Mouse (Mus musculus): ENCODE results near the gene Trim28. TPM values are rescaled to one million over a fixed set of nuclear protein-coding genes. Genes with fewer than 3 reads are reported as not detected.
A peak's percentile ranks its signal among the peaks of the same experiment; 100 is the strongest.

The Trim28 gene
- total RNA-seq (2014; rRNA removed): 67.7 and 69.4 TPM in 2 replicates
- 98.0 and 114 TPM in 2 replicates for polyA plus RNA-seq (2012; rRNA removed)

GRCm38 (mm10) chr7:12998851-12999250 lies at the start of gene Trim28:
Gene Trim28 (plus strand): TSS chr7:12999114.
- Histone ChIP-seq H3K4me3 (ENCODE audit: insufficient read depth, low read depth, low read length) (peak within 1 kb of the TSS; percentile 93), H3K27ac (replicated peaks; ENCODE audit: insufficient read depth, low read depth, low read length) (peak within 1 kb of the TSS; percentile 98), H3K4me1 (ENCODE audit: control insufficient read depth, insufficient read depth, low read length) (peaks cover 15% of the 10 kb centered on the region), H3K79me2 (ENCODE audit: control insufficient read depth, insufficient read depth, low read length) (peaks cover 4% of the 10 kb centered on the region; the same call in 1 of the 2 replicates), H3K27me3 (ENCODE audit: control insufficient read depth, insufficient read depth, low read length) (no peaks in the 10 kb centered on the region), H3K36me3 (ENCODE audit: control insufficient read depth, insufficient read depth, low read length) (peaks cover 17% of the 10 kb centered on the region), H3K9ac (ENCODE audit: low read depth, low read length) (peak within 1 kb of the TSS; percentile 91)
- WGBS: 21% methylated on average over 3 of the region's 3 CpGs
- DNase-seq (ENCODE audit: extremely low read depth, low read depth, low spot score): peak; percentile 93
- TF ChIP-seq CTCF (IDR thresholded peaks at IDR 0.05; ENCODE audit: low read depth, low read length) (no peak), POLR2A (IDR thresholded peaks at IDR 0.05; ENCODE audit: extremely low read depth, insufficient read depth, low read length) (no peak)

DNA sequence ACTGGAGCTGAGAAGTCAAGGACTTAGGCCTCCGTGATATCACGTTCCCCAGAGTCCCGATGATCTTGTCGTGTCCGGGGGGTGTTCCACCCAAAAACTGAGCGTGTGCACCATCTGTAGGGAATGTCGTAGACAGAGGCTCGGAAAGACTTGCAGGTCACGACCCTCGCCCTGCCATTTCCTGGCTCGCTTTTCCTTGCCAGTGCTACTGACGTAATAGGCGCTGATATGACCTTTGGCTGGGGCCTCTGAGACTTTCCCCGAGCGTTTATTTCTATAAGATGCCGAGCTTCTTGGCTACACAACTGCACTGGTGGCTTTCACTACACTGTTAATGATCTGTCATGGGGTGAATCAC lies 49.1 kb upstream of the Trim28 start:
- Histone ChIP-seq H3K79me2 (ENCODE audit: control insufficient read depth, insufficient read depth, low read length) (no peaks in the 10 kb centered on the region), H3K36me3 (ENCODE audit: control insufficient read depth, insufficient read depth, low read length) (no peaks in the 10 kb centered on the region), H3K4me3 (ENCODE audit: insufficient read depth, low read depth, low read length) (peak overlapping the region; percentile 44), H3K27ac (replicated peaks; ENCODE audit: insufficient read depth, low read depth, low read length) (peak overlapping the region; percentile 25), H3K4me1 (ENCODE audit: control insufficient read depth, insufficient read depth, low read length) (peaks cover 2% of the 10 kb centered on the region), H3K27me3 (ENCODE audit: control insufficient read depth, insufficient read depth, low read length) (no peaks in the 10 kb centered on the region), H3K9ac (ENCODE audit: low read depth, low read length) (peak overlapping the region; percentile 34)
- no peak for TF ChIP-seq POLR2A (IDR thresholded peaks at IDR 0.05; ENCODE audit: extremely low read depth, insufficient read depth, low read length)
- WGBS: under 1% methylated on average over 16 of the region's 16 CpGs
- DNase-seq (ENCODE audit: extremely low read depth, low read depth, low spot score): peak; percentile 53

GRCm38 (mm10) chr7:12954896-12955295 lies 44.0 kb upstream of the Trim28 start:
- Histone ChIP-seq H3K27me3 (ENCODE audit: control insufficient read depth, insufficient read depth, low read length) (no peaks in the 10 kb centered on the region), H3K4me3 (ENCODE audit: insufficient read depth, low read depth, low read length) (no peak overlapping the region), H3K27ac (replicated peaks; ENCODE audit: insufficient read depth, low read depth, low read length) (no peak overlapping the region), H3K4me1 (ENCODE audit: control insufficient read depth, insufficient read depth, low read length) (peaks cover 2% of the 10 kb centered on the region), H3K9ac (ENCODE audit: low read depth, low read length) (no peak overlapping the region), H3K79me2 (ENCODE audit: control insufficient read depth, insufficient read depth, low read length) (no peaks in the 10 kb centered on the region), H3K36me3 (ENCODE audit: control insufficient read depth, insufficient read depth, low read length) (no peaks in the 10 kb centered on the region)
- DNase-seq (ENCODE audit: extremely low read depth, low read depth, low spot score): peak; percentile 24
- 45% methylated on average over 3 of the region's 3 CpGs for WGBS
- no peak for TF ChIP-seq CTCF (IDR thresholded peaks at IDR 0.05; ENCODE audit: low read depth, low read length)
- no peak for TF ChIP-seq POLR2A (IDR thresholded peaks at IDR 0.05; ENCODE audit: extremely low read depth, insufficient read depth, low read length)

GRCm38 (mm10) chr7:12957511-12957910 lies 41.4 kb upstream of the Trim28 start:
- no peak for DNase-seq (ENCODE audit: extremely low read depth, low read depth, low spot score)
- H3K4me1 ChIP-seq (ENCODE audit: control insufficient read depth, insufficient read depth, low read length): no peaks in the 10 kb centered on the region; the same call in 1 of the 2 replicates
- TF ChIP-seq POLR2A (IDR thresholded peaks at IDR 0.05; ENCODE audit: extremely low read depth, insufficient read depth, low read length) (no peak), CTCF (IDR thresholded peaks at IDR 0.05; ENCODE audit: low read depth, low read length) (no peak)
- H3K27ac ChIP-seq (replicated peaks; ENCODE audit: insufficient read depth, low read depth, low read length): no peak overlapping the region
- WGBS: 78% methylated on average over 5 of the region's 5 CpGs
- H3K27me3 ChIP-seq (ENCODE audit: control insufficient read depth, insufficient read depth, low read length): no peaks in the 10 kb centered on the region
- no peaks in the 10 kb centered on the region for H3K36me3 ChIP-seq (ENCODE audit: control insufficient read depth, insufficient read depth, low read length)
- no peak overlapping the region for H3K9ac ChIP-seq (ENCODE audit: low read depth, low read length)
- no peaks in the 10 kb centered on the region for H3K79me2 ChIP-seq (ENCODE audit: control insufficient read depth, insufficient read depth, low read length)
- no peak overlapping the region for H3K4me3 ChIP-seq (ENCODE audit: insufficient read depth, low read depth, low read length)

GRCm38 (mm10) chr7:12958948-12959347 lies 40.0 kb upstream of the Trim28 start:
- no peak for DNase-seq (ENCODE audit: extremely low read depth, low read depth, low spot score)
- 66% methylated on average over 4 of the region's 4 CpGs for WGBS
- no peaks in the 10 kb centered on the region for H3K79me2 ChIP-seq (ENCODE audit: control insufficient read depth, insufficient read depth, low read length)
- TF ChIP-seq CTCF (IDR thresholded peaks at IDR 0.05; ENCODE audit: low read depth, low read length) (no peak), POLR2A (IDR thresholded peaks at IDR 0.05; ENCODE audit: extremely low read depth, insufficient read depth, low read length) (no peak)
- H3K27ac ChIP-seq (replicated peaks; ENCODE audit: insufficient read depth, low read depth, low read length): no peak overlapping the region
- H3K36me3 ChIP-seq (ENCODE audit: control insufficient read depth, insufficient read depth, low read length): no peaks in the 10 kb centered on the region
- no peak overlapping the region for H3K4me3 ChIP-seq (ENCODE audit: insufficient read depth, low read depth, low read length)
- H3K27me3 ChIP-seq (ENCODE audit: control insufficient read depth, insufficient read depth, low read length): no peaks in the 10 kb centered on the region
- no peak overlapping the region for H3K9ac ChIP-seq (ENCODE audit: low read depth, low read length)
- H3K4me1 ChIP-seq (ENCODE audit: control insufficient read depth, insufficient read depth, low read length): no peaks in the 10 kb centered on the region

DNA sequence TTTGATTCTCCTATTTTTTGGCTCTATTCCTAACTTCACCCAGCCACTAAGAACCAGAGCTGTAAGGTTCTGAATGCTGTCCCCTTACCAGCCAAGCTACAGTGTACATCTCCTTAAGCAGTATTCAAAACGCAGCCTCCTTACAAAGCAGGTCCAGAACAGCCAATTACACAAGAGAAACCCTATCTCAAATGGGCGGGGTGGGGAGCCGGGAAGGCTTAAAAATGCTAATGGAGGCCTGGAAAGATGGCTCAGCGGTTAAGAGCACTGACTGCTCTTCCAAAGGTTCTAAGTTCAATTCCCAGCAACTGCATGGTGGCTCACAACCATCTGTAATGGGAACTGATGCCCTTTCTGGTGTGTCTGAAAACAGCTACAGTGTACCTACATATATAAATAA lies 39.2 kb upstream of the Trim28 start:
- Histone ChIP-seq H3K4me3 (ENCODE audit: insufficient read depth, low read depth, low read length) (no peak overlapping the region), H3K4me1 (ENCODE audit: control insufficient read depth, insufficient read depth, low read length) (no peaks in the 10 kb centered on the region), H3K36me3 (ENCODE audit: control insufficient read depth, insufficient read depth, low read length) (no peaks in the 10 kb centered on the region), H3K9ac (ENCODE audit: low read depth, low read length) (no peak overlapping the region), H3K27ac (replicated peaks; ENCODE audit: insufficient read depth, low read depth, low read length) (no peak overlapping the region), H3K27me3 (ENCODE audit: control insufficient read depth, insufficient read depth, low read length) (no peaks in the 10 kb centered on the region), H3K79me2 (ENCODE audit: control insufficient read depth, insufficient read depth, low read length) (no peaks in the 10 kb centered on the region)
- TF ChIP-seq CTCF (IDR thresholded peaks at IDR 0.05; ENCODE audit: low read depth, low read length): no peak
- no peak for TF ChIP-seq POLR2A (IDR thresholded peaks at IDR 0.05; ENCODE audit: extremely low read depth, insufficient read depth, low read length)
- 78% methylated on average over 4 of the region's 4 CpGs for WGBS
- DNase-seq (ENCODE audit: extremely low read depth, low read depth, low spot score): no peak

Data from liver, adult 2 months (tissue).